Mouse (Mus musculus): Measurements from ENCODE around the gene BC048562. TPM values are rescaled to one million over a fixed set of nuclear protein-coding genes. Genes with fewer than 3 reads are reported as not detected.

BC048562 gene
- total and polyA plus RNA-seq, 3 experiments: not detected

DNA sequence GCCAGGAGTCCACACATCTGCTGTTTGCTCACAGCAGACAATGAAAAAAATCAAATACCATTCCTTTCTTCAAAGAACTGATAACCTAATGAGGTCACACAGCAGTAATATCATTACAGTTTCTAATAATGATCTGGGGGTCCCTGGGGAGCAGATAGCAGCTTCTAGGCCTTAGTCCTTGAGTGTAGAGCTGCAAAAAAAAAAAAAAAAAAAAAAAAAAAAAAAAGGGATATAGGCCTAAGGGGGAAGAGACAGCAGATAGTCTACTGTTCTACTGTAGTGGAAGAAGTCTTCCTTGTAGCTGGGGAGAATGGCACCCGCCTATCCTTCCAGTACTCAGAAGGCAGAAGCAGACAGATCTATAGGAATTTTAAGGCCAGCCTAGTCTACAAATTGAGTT lies 40.9 kb upstream of the BC048562 start:
- Histone ChIP-seq H3K27me3 (ENCODE audit: control insufficient read depth in 1 of 2, insufficient read depth in 2 of 2, low read length in 2 of 2) (no peaks in the 10 kb centered on the region), H3K4me3 (ENCODE audit: control insufficient read depth in 1 of 2, insufficient read depth in 1 of 2, low read depth in 2 of 2, low read length in 2 of 2) (no peak overlapping the region), H3K9me3 (replicated peaks; ENCODE audit: insufficient read depth, low read length) (no peaks in the 10 kb centered on the region), H3K36me3 (ENCODE audit: control insufficient read depth in 1 of 2, insufficient read depth in 2 of 2, low read length in 2 of 2) (no peaks in the 10 kb centered on the region), H3K9ac (ENCODE audit: control insufficient read depth, low read depth, low read length, poor library complexity, severe bottlenecking) (no peak overlapping the region), H3K27ac (ENCODE audit: control insufficient read depth, low read depth, low read length) (no peak overlapping the region), H3K4me1 (ENCODE audit: control insufficient read depth in 1 of 2, insufficient read depth in 2 of 2, low read length in 2 of 2) (peaks cover 0 to 3% of the 10 kb centered on the region in 2 experiments; a peak in 2 of 4 replicates), H3K79me2 (ENCODE audit: control insufficient read depth, insufficient read depth, low read length, poor library complexity) (no peaks in the 10 kb centered on the region)
- peak; percentile 89 for TF ChIP-seq ZNF384 (IDR thresholded peaks at IDR 0.05; ENCODE audit: low read depth, low read length)
- no peak for TF ChIP-seq MXI1 (IDR thresholded peaks at IDR 0.05; ENCODE audit: low read depth, low read length)
- DNase-seq (ENCODE audit: low read depth, low spot score): no peak

DNA sequence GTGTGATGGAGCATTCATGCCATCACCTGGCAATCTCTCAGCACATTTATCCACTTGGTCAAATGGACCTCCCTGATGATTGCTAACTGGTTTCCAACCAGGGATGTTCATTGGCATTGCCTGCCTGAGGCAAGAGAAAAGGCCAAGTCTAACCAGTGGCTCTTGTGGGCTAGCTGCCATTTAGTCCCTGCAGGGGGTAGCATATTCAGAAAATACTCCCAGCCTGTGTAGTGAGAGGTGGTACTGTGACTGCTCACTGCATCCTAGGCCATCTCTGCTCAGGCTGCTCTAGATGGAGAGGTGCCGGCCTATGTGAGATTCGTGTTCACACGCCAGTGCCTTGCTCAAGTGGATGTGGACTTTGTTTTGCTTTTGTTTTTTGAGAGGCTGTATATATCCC lies 38.0 kb upstream of the BC048562 start:
- TF ChIP-seq TBP (IDR thresholded peaks at IDR 0.05; ENCODE audit: low read depth, low read length): no peak
- TF ChIP-seq NRF1 (IDR thresholded peaks at IDR 0.05; ENCODE audit: insufficient read depth, low read depth, low read length, poor library complexity, severe bottlenecking): no peak
- TF ChIP-seq ETS1 (IDR thresholded peaks at IDR 0.05; ENCODE audit: low read depth, low read length): no peak
- TF ChIP-seq SIN3A (IDR thresholded peaks at IDR 0.05; ENCODE audit: low read length): no peak
- no peak for TF ChIP-seq E2F4 (IDR thresholded peaks at IDR 0.05; ENCODE audit: borderline replicate concordance, low read depth, low read length)
- Histone ChIP-seq H3K79me2 (ENCODE audit: control insufficient read depth, insufficient read depth, low read length, poor library complexity) (no peaks in the 10 kb centered on the region), H3K9me3 (replicated peaks; ENCODE audit: insufficient read depth, low read length) (no peaks in the 10 kb centered on the region), H3K36me3 (ENCODE audit: control insufficient read depth in 1 of 2, insufficient read depth in 2 of 2, low read length in 2 of 2) (no peaks in the 10 kb centered on the region), H3K27ac (ENCODE audit: control insufficient read depth, low read depth, low read length) (no peak overlapping the region), H3K27me3 (ENCODE audit: control insufficient read depth in 1 of 2, insufficient read depth in 2 of 2, low read length in 2 of 2) (no peaks in the 10 kb centered on the region), H3K4me1 (ENCODE audit: control insufficient read depth in 1 of 2, insufficient read depth in 2 of 2, low read length in 2 of 2) (peaks cover 0 to 6% of the 10 kb centered on the region in 2 experiments; a peak in 2 of 4 replicates), H3K9ac (ENCODE audit: control insufficient read depth, low read depth, low read length, poor library complexity, severe bottlenecking) (no peak overlapping the region), H3K4me3 (ENCODE audit: control insufficient read depth in 1 of 2, insufficient read depth in 1 of 2, low read depth in 2 of 2, low read length in 2 of 2) (no peak overlapping the region)
- DNase-seq (ENCODE audit: low read depth, low spot score): no peak

GRCm38 (mm10) chr9:108401186-108401960 lies 34.9 kb upstream of the BC048562 start:
- TF ChIP-seq TCF12 (IDR thresholded peaks at IDR 0.05; ENCODE audit: low read depth, low read length) (no peak), RAD21 (IDR thresholded peaks at IDR 0.05; ENCODE audit: low read depth, low read length) (no peak), MYC (IDR thresholded peaks at IDR 0.05; ENCODE audit: low read depth, low read length) (no peak), CHD1 (IDR thresholded peaks at IDR 0.05; ENCODE audit: low read depth, low read length) (no peak), E2F4 (IDR thresholded peaks at IDR 0.05; ENCODE audit: borderline replicate concordance, low read depth, low read length) (no peak), ETS1 (IDR thresholded peaks at IDR 0.05; ENCODE audit: low read depth, low read length) (no peak), TBP (IDR thresholded peaks at IDR 0.05; ENCODE audit: low read depth, low read length) (no peak), EP300 (IDR thresholded peaks at IDR 0.05; ENCODE audit: low read depth in 1 of 2, low read length in 2 of 2) (no peak), POLR2AphosphoS2 (IDR thresholded peaks at IDR 0.05; ENCODE audit: low read length) (no peak), HCFC1 (IDR thresholded peaks at IDR 0.05; ENCODE audit: low read depth, low read length) (no peak), KAT2A (conservative IDR thresholded peaks at IDR 0.05; ENCODE audit: low read depth, low read length) (no peak), CHD2 (IDR thresholded peaks at IDR 0.05; ENCODE audit: low read length) (no peak), POLR2A (IDR thresholded peaks at IDR 0.05; ENCODE audit: control insufficient read depth in 1 of 2, insufficient read depth in 1 of 2, low read depth in 1 of 2, low read length in 2 of 2, poor library complexity in 1 of 2) (no peak), GABPA (IDR thresholded peaks at IDR 0.05; ENCODE audit: low read depth, low read length) (no peak), TAL1 (IDR thresholded peaks at IDR 0.05; ENCODE audit: low read length) (no peak), NELFE (IDR thresholded peaks at IDR 0.05; ENCODE audit: low read depth, low read length) (no peak), MXI1 (IDR thresholded peaks at IDR 0.05; ENCODE audit: low read depth, low read length) (no peak)
- Histone ChIP-seq H3K4me3 (ENCODE audit: control insufficient read depth in 1 of 2, insufficient read depth in 1 of 2, low read depth in 2 of 2, low read length in 2 of 2) (no peak overlapping the region), H3K79me2 (ENCODE audit: control insufficient read depth, insufficient read depth, low read length, poor library complexity) (no peaks in the 10 kb centered on the region), H3K27ac (ENCODE audit: control insufficient read depth, low read depth, low read length) (no peak overlapping the region), H3K27me3 (ENCODE audit: control insufficient read depth in 1 of 2, insufficient read depth in 2 of 2, low read length in 2 of 2) (no peaks in the 10 kb centered on the region), H3K9ac (ENCODE audit: control insufficient read depth, low read depth, low read length, poor library complexity, severe bottlenecking) (no peak overlapping the region), H3K36me3 (ENCODE audit: control insufficient read depth in 1 of 2, insufficient read depth in 2 of 2, low read length in 2 of 2) (peaks cover 0 to 5% of the 10 kb centered on the region in 2 experiments; a peak in 2 of 4 replicates), H3K9me3 (replicated peaks; ENCODE audit: insufficient read depth, low read length) (no peaks in the 10 kb centered on the region), H3K4me1 (ENCODE audit: control insufficient read depth in 1 of 2, insufficient read depth in 2 of 2, low read length in 2 of 2) (peaks cover 0 to 16% of the 10 kb centered on the region in 2 experiments; a peak in 3 of 4 replicates)
- DNase-seq (ENCODE audit: low read depth, low spot score): no peak
